Mouse (Mus musculus) hindbrain, postnatal 0 days (tissue): ENCODE results near the gene Ccdc9. TPM values are rescaled to one million over a fixed set of nuclear protein-coding genes. Genes with fewer than 3 reads are reported as not detected.
"Not testable (repeated sequence)": the region's sequence is repeated elsewhere in the genome, so short reads cannot be mapped to it uniquely, and the experiment has no call there.

Source experiments
- ATAC-seq: fragments of 200-750 bp; cut with Nextera tagmentation; 2 replicates; pipeline ENCODE4 v1.8.0; 2017; ENCODE audit warnings: mild to moderate bottlenecking, moderate TSS enrichment, moderate library complexity
- DNase-seq: peaks from one replicate; pipeline ENCODE4 v3.0.0-alpha.2; 2015; ENCODE audit warnings: low spot score
- H3K27ac ChIP-seq: fragments of 300-500 bp; sonication (generic); 2 replicates; pipeline ENCODE4 v1.5.1; 2014; ENCODE audit warnings: mild to moderate bottlenecking
- H3K27me3 ChIP-seq: fragments of 300-500 bp; sonication (generic); 2 replicates; pipeline ENCODE4 v1.6.1; 2014; ENCODE audit warnings: low read length, mixed read lengths; ENCODE audit not compliant: insufficient read depth
- H3K36me3 ChIP-seq: fragments of 300-500 bp; sonication (generic); 2 replicates; pipeline ENCODE4 v1.6.1; 2014; ENCODE audit warnings: low read length, mixed read lengths; ENCODE audit not compliant: insufficient read depth
- H3K4me1 ChIP-seq: fragments of 300-500 bp; sonication (generic); 2 replicates; pipeline ENCODE4 v1.6.1; 2014; ENCODE audit warnings: antibody characterized with exemption, low read length, mixed read lengths; ENCODE audit not compliant: insufficient read depth
- H3K4me2 ChIP-seq: fragments of 300-500 bp; sonication (generic); 2 replicates; pipeline ENCODE4 v1.6.1; 2014; ENCODE audit warnings: low read depth, mild to moderate bottlenecking, low read length, moderate library complexity, mixed read lengths
- H3K4me3 ChIP-seq: fragments of 300-500 bp; sonication (generic); 2 replicates; pipeline ENCODE4 v1.5.1; 2014; ENCODE audit warnings: low read length
- H3K9ac ChIP-seq: fragments of 300-500 bp; sonication (generic); replicated peaks from 2 replicates; pipeline ENCODE4 v1.6.1; 2014; ENCODE audit warnings: mild to moderate bottlenecking, low read length, moderate library complexity, mixed read lengths
- H3K9me3 ChIP-seq: fragments of 300-500 bp; sonication (generic); 2 replicates; pipeline ENCODE4 v1.6.1; 2016; ENCODE audit warnings: low read length, mixed read lengths
- CTCF ChIP-seq: IDR thresholded peaks from 2 replicates; pipeline ENCODE4 v1.5.1; 2016; ENCODE audit warnings: antibody characterized with exemption, control low read depth, low read depth
- WGBS: fragments of 180-500 bp; shearing (Covaris S2); extraction: QIAGEN DNeasy Blood & Tissue Kit; methylation state at CpG from one replicate; pipeline ENCODE4 v1.1.7; 2014; 5-methylcytosine and 5-hydroxymethylcytosine counted together
- polyA plus RNA-seq: library from polyadenylated mRNA; unstranded; fragments of >200 nt; fragmentation: Nextera tagmentation; extraction: Ambion mirVana; gene quantifications from 2 replicates; pipeline ENCODE4 v1.2.1, GENCODE M21; 2015
- total RNA-seq: library from RNA; depleted of rRNA; stranded (reverse); fragments of >200 nt; gene quantifications from 2 replicates; pipeline ENCODE4 v1.2.3, GENCODE M21; 2014

The Ccdc9 gene
- total and polyA plus RNA-seq, 2 experiments from 2014 or later: 14.8 to 27.9 TPM

DNA sequence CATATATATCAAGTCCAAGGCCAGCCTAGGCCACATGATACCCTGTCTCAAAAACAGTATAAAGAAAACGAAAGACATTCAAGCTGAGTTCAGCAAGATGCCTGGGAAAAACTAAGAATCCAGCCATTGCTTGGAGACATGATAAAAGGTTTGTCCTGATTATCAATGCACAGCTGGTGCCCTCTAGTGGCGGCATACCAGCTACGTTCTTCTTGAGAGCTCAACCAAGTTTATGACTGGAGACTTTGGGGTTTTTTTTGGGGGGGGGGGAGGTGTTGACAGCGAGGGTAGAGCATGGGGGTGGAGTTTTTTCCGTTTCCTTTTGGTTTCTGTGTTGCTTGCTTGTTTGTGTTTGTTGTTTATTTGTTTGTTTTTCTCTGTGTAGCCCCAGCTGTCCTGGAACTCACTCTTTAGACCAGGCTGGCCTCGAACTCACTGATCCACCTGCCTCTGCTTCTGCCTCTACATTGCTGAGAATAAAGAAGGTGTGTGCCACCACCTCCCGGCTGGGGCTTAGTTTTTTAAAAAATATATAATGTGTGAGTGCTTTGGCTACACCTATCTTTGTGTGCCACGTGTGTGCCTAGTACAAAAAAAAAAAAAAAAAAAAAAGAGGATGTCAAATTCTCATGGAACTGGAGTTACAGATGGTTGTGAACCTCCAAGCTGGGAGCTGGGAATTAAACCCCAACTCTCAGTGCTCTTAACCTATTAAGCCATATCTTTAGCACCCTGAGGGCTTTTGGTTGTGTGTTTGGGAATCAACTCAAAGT is 23.4 kb downstream of the Ccdc9 start:
- 31% methylated on average over 8 of the region's 8 CpGs for WGBS
- TF ChIP-seq CTCF: peak; percentile 81
- Histone ChIP-seq H3K36me3 (no peaks in the 10 kb centered on the region), H3K4me2 (no peak overlapping the region), H3K27ac (no peak overlapping the region), H3K9me3 (no peaks in the 10 kb centered on the region), H3K27me3 (no peaks in the 10 kb centered on the region), H3K4me3 (no peak overlapping the region), H3K9ac (no peak overlapping the region), H3K4me1 (no peaks in the 10 kb centered on the region)
- ATAC-seq (peak; percentile 52; the same call in 1 of the 2 replicates), DNase-seq (peak; percentile 86)

DNA sequence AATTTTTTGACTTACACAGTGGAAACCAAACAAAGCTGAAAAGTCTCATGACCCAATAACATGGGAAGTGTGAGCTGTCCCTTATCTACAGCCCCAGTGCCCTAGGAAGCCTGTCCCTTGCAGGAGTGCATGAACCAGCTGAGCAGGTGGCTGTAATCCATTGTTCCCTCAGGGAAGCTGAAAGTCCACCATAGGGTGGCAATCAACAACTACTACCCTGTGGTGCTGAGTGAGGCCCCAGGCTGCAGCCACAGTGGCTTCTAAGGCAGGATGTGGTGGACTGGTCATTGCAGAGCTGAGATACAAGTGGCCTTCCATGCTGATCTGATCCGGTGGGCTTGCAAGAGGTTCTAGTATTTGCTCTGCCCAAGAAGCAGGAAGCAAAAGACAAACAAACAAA is 25.5 kb downstream of the Ccdc9 start:
- ATAC-seq (no peak), DNase-seq (no peak)
- no peak overlapping the region for H3K9ac ChIP-seq
- H3K36me3 ChIP-seq: no peaks in the 10 kb centered on the region
- WGBS: 84% methylated on average over 1 of the region's 1 CpGs
- H3K4me2 ChIP-seq: no peak overlapping the region
- no peak overlapping the region for H3K4me3 ChIP-seq
- no peaks in the 10 kb centered on the region for H3K4me1 ChIP-seq
- H3K27ac ChIP-seq: no peak overlapping the region
- H3K9me3 ChIP-seq: no peaks in the 10 kb centered on the region
- no peaks in the 10 kb centered on the region for H3K27me3 ChIP-seq
- no peak for TF ChIP-seq CTCF

DNA sequence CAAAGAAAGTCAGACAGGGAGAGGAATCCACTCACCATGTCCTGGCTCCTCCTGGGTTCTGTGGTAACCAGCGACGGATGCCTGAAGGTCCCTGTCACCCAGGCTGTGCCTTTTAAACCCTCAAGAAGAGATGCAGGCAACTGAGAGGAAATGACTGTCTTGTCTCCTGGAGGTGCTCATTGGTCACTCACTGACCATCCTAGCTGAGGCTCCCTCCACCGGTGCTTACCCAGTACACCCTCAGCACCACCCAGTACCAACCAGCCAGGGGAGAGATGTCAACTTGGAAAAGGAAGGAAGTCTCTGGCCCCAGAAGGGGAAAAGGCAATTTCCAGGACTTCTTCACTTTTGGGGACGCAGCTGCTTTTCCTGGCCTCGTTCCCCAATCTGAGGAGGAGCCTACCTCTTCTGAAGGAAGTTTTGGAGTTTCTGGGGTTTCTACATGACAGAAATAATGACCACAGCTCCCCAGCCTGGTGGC is 27.4 kb downstream of the Ccdc9 start, which contains the start of gene C5ar1:
Gene C5ar1, minus strand, starts transcription at position 431 of the 481 bp plus-strand sequence.
- DNase-seq (no peak), ATAC-seq (no peak)
- Histone ChIP-seq H3K36me3 (no peaks in the 10 kb centered on the region), H3K4me1 (no peaks in the 10 kb centered on the region), H3K27ac (no peak within 1 kb of the TSS), H3K27me3 (no peaks in the 10 kb centered on the region), H3K9ac (no peak within 1 kb of the TSS), H3K4me2 (no peak within 1 kb of the TSS), H3K4me3 (no peak within 1 kb of the TSS), H3K9me3 (no peaks in the 10 kb centered on the region)
- no peak for TF ChIP-seq CTCF
- WGBS: 83% methylated on average over 5 of the region's 5 CpGs

DNA sequence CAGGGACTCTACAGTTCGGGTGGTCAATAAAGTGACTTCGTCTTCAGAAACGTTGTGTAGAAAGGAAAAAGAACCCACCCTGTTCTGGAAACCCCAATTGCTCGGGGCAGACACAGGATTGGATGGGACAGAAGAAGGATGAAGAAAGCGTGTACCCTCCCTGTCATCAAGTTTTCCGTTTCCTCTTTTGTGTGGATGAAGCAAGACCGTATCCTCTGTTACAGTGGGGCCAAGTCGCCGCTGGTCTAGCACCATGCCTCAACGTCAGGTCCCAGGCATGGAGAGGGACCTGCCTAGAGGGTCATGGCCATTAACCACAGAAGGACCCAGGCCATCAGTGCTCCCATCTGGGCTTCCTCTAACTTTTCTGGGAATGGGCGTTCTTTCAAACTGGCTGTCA is 28.8 kb downstream of the Ccdc9 start:
- no peak overlapping the region for H3K4me2 ChIP-seq
- ATAC-seq (no peak), DNase-seq (no peak)
- no peak for TF ChIP-seq CTCF
- 87% methylated on average over 11 of the region's 11 CpGs for WGBS
- no peak overlapping the region for H3K27ac ChIP-seq
- no peaks in the 10 kb centered on the region for H3K27me3 ChIP-seq
- H3K4me3 ChIP-seq: no peak overlapping the region
- H3K9me3 ChIP-seq: no peaks in the 10 kb centered on the region
- no peak overlapping the region for H3K9ac ChIP-seq
- no peaks in the 10 kb centered on the region for H3K4me1 ChIP-seq
- H3K36me3 ChIP-seq: no peaks in the 10 kb centered on the region

DNA sequence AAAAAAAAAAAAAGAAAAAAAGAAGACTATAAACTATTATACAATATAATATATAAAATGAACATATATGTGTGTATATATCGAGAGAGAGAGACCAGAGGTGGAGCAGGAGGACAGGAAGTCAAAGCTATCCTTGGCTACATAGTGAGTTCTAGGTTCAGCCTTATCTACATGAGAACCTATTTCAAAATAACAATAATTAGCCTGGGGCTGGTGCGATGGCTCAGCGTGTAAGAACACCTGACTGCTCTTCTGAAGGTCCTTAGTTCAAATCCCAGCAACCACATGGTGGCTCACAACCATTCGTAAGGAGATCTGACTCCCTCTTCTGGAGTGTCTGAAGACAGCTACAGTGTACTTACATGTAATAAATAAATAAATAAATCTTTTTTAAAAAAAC is 30.6 kb downstream of the Ccdc9 start:
- H3K27me3 ChIP-seq, H3K4me2 ChIP-seq, H3K9me3 ChIP-seq, DNase-seq, H3K4me3 ChIP-seq, H3K27ac ChIP-seq, ATAC-seq, H3K9ac ChIP-seq, H3K4me1 ChIP-seq, H3K36me3 ChIP-seq: not testable (repeated sequence)
- 84% methylated on average over 4 of the region's 4 CpGs for WGBS

DNA sequence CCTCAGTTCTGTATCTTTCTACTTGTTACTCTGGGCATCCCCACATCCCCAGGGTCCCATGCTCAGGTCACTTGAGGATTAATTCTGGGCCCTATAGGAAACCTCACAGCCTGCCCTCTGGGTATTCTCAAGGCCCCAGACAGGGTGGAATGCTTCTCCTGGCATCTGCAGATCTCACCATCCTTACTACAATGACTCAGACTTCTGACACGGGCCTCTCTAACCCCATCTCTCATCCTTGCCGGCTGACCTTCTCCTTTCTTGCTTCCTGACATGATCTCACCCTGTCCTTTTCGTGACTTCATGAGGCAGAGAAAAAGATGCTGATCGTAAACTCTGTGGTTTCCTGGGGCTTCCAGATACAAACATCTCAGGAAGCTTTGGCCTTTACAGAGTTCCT is 32.4 kb downstream of the Ccdc9 start:
- Histone ChIP-seq H3K4me3 (no peak overlapping the region), H3K36me3 (no peaks in the 10 kb centered on the region), H3K27me3 (no peaks in the 10 kb centered on the region), H3K27ac (no peak overlapping the region), H3K4me1 (no peaks in the 10 kb centered on the region), H3K4me2 (no peak overlapping the region), H3K9ac (no peak overlapping the region), H3K9me3 (no peaks in the 10 kb centered on the region)
- TF ChIP-seq CTCF: no peak
- DNase-seq (no peak), ATAC-seq (no peak)
- 68% methylated on average over 4 of the region's 4 CpGs for WGBS

DNA sequence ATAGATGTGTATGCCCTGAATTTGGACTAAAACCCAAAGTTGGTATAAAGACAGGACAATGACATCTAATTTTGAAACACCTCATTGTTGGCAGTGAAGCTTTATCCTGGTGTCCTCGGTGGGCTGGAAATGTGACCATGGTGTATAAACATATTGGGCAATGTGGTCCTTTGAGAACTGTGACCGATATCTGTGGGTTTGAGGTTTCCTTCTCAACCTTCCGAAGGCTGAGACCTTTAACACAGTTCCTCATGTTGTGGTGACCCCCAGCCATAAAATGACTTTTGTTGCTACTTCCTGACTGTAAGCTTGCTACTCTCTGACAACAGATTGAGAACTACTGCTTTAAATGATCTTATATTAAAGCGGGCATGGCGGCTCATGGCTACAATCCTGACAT is 35.9 kb downstream of the Ccdc9 start:
- Histone ChIP-seq H3K27me3 (no peaks in the 10 kb centered on the region), H3K27ac (no peak overlapping the region), H3K4me3 (no peak overlapping the region), H3K9me3 (no peaks in the 10 kb centered on the region), H3K4me1 (no peaks in the 10 kb centered on the region), H3K4me2 (no peak overlapping the region), H3K9ac (no peak overlapping the region), H3K36me3 (no peaks in the 10 kb centered on the region)
- no peak for TF ChIP-seq CTCF
- 85% methylated on average over 5 of the region's 5 CpGs for WGBS
- no peak for ATAC-seq
- no peak for DNase-seq
